Mouse (Mus musculus): Measurements from ENCODE around the gene Ncaph. TPM values are rescaled to one million over a fixed set of nuclear protein-coding genes. Genes with fewer than 3 reads are reported as not detected.
"Not testable (repeated sequence)": the region's sequence is repeated elsewhere in the genome, so short reads cannot be mapped to it uniquely, and the experiment has no call there.

Gene Ncaph
- polyA plus RNA-seq, 1 experiment from 2014 or later: 83.7 TPM

GRCm38 (mm10) chr2:127079066-127079465 is 54.7 kb downstream of the Ncaph start:
- DNase-seq (ENCODE audit: low spot score); H3K4me1 ChIP-seq (replicated peaks); H3K36me3 ChIP-seq; H3K9me3 ChIP-seq; H3K4me3 ChIP-seq; H3K27me3 ChIP-seq (ENCODE audit: insufficient read depth, poor library complexity, severe bottlenecking); H3K27ac ChIP-seq: not testable (repeated sequence)
- WGBS: 70% methylated on average over 2 of the region's 2 CpGs

- no peak for DNase-seq (ENCODE audit: low spot score)
- Histone ChIP-seq H3K4me3 (no peak overlapping the region), H3K27me3 (ENCODE audit: insufficient read depth, poor library complexity, severe bottlenecking) (no peaks in the 10 kb centered on the region), H3K36me3 (0 out of 2 replicates have a peak, but pooled peaks cover 4% of the 10 kb centered on the region), H3K9me3 (no peaks in the 10 kb centered on the region), H3K4me1 (replicated peaks) (no peaks in the 10 kb centered on the region), H3K27ac (no peak overlapping the region)
- WGBS: 75% methylated on average over 9 of the region's 9 CpGs
Observed at GRCm38 (mm10) chr2:127077611-127078010, 56.1 kb downstream of the Ncaph start.

DNA sequence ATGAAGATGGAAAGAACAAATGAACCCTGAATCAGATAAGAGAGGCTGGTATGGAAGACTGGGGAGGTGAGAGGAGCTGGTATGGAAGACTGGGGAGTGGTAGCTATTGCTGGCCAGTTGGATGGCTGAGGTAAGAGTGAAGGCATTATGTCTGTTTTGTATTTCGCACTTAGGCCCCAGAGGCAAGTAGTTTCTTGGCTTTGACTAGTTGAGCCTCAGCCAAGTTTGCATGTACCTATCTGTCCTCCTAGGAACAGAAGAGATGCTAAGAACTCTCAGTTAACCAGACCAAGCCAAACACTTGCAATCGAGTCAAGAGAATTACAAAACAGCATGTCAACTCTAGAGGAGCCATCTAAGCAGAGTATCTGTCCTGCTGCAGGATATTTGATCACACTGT is 59.6 kb downstream of the Ncaph start:
- Histone ChIP-seq H3K36me3 (no peaks in the 10 kb centered on the region), H3K27me3 (ENCODE audit: insufficient read depth, poor library complexity, severe bottlenecking) (no peaks in the 10 kb centered on the region), H3K4me3 (no peak overlapping the region), H3K9me3 (no peaks in the 10 kb centered on the region), H3K4me1 (replicated peaks) (peaks cover 13% of the 10 kb centered on the region), H3K27ac (no peak overlapping the region)
- no peak for DNase-seq (ENCODE audit: low spot score)
- WGBS: 90% methylated on average over 2 of the region's 2 CpGs

GRCm38 (mm10) chr2:127070879-127071278 is 62.9 kb downstream of the Ncaph start:
- H3K4me3 ChIP-seq: peak overlapping the region; percentile 68
- 13% methylated on average over 9 of the region's 9 CpGs for WGBS
- no peak for DNase-seq (ENCODE audit: low spot score)
- no peaks in the 10 kb centered on the region for H3K27me3 ChIP-seq (ENCODE audit: insufficient read depth, poor library complexity, severe bottlenecking)
- peak overlapping the region; percentile 91 for H3K27ac ChIP-seq
- H3K36me3 ChIP-seq: peaks cover 14% of the 10 kb centered on the region
- H3K9me3 ChIP-seq: no peaks in the 10 kb centered on the region
- peaks cover 13% of the 10 kb centered on the region for H3K4me1 ChIP-seq (replicated peaks)

- no peaks in the 10 kb centered on the region for H3K9me3 ChIP-seq
- peak within 1 kb of the TSS; percentile 68 for H3K4me3 ChIP-seq
- H3K27me3 ChIP-seq (ENCODE audit: insufficient read depth, poor library complexity, severe bottlenecking): no peaks in the 10 kb centered on the region
- peak; percentile 92 for DNase-seq (ENCODE audit: low spot score)
- under 1% methylated on average over 32 of the region's 32 CpGs for WGBS
- H3K36me3 ChIP-seq: peaks cover 18% of the 10 kb centered on the region
- H3K27ac ChIP-seq: peak within 1 kb of the TSS; percentile 91
- H3K4me1 ChIP-seq (replicated peaks): peaks cover 13% of the 10 kb centered on the region
Observed at GRCm38 (mm10) chr2:127070435-127070841, 63.3 kb downstream of the Ncaph start, which contains the start of gene Blvra. Blvra (plus strand) TSS chr2:127070665.

- Histone ChIP-seq H3K27ac (peak overlapping the region; percentile 91), H3K36me3 (peaks cover 18% of the 10 kb centered on the region), H3K27me3 (ENCODE audit: insufficient read depth, poor library complexity, severe bottlenecking) (no peaks in the 10 kb centered on the region), H3K4me3 (peak overlapping the region; percentile 68), H3K9me3 (no peaks in the 10 kb centered on the region), H3K4me1 (replicated peaks) (peaks cover 13% of the 10 kb centered on the region)
- no peak for DNase-seq (ENCODE audit: low spot score)
- 19% methylated on average over 11 of the region's 11 CpGs for WGBS
Observed at GRCm38 (mm10) chr2:127069781-127070434, 63.8 kb downstream of the Ncaph start.

GRCm38 (mm10) chr2:127068806-127069205 is 64.9 kb downstream of the Ncaph start:
- H3K27ac ChIP-seq: no peak overlapping the region
- H3K4me3 ChIP-seq: no peak overlapping the region
- H3K9me3 ChIP-seq: no peaks in the 10 kb centered on the region
- WGBS: 78% methylated on average over 7 of the region's 7 CpGs
- H3K27me3 ChIP-seq (ENCODE audit: insufficient read depth, poor library complexity, severe bottlenecking): no peaks in the 10 kb centered on the region
- DNase-seq (ENCODE audit: low spot score): no peak
- peaks cover 18% of the 10 kb centered on the region for H3K36me3 ChIP-seq
- peaks cover 13% of the 10 kb centered on the region for H3K4me1 ChIP-seq (replicated peaks)

DNA sequence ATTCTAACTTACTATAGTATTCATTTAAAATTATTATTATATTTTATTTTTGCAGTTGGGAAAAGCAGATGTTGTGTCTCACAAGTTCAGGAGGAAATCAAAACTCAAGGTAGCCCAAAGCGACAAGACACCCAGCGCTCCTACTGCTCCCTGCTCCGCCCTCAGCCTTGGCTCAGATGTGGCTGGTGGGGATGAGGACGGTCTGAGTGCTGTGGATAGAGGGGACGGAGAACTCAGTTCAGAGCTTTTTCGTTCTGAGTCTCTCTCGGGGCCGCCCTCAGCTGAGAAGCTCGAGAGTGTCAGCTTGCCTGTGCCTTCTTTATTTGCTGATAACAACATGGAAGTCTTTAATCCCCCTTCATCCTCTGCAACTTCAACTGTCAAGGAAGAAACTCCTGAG is 72.3 kb downstream of the Ncaph start:
- no peak overlapping the region for H3K27ac ChIP-seq
- no peaks in the 10 kb centered on the region for H3K9me3 ChIP-seq
- H3K36me3 ChIP-seq: peaks cover 70% of the 10 kb centered on the region
- WGBS: 96% methylated on average over 9 of the region's 9 CpGs
- DNase-seq (ENCODE audit: low spot score): no peak
- no peaks in the 10 kb centered on the region for H3K4me1 ChIP-seq (replicated peaks)
- no peaks in the 10 kb centered on the region for H3K27me3 ChIP-seq (ENCODE audit: insufficient read depth, poor library complexity, severe bottlenecking)
- no peak overlapping the region for H3K4me3 ChIP-seq

Other genes with a start within 250 kb of the Ncaph start
- gene Sppl2a, start 200.7 kb downstream of the Ncaph start, polyA plus RNA-seq (2016; fragmentation: Nextera tagmentation; extraction: Ambion mirVana): 29.3 and 30.9 TPM in 2 replicates
- 12.5 and 13.1 TPM in 2 replicates for gene Ap4e1, start 125.2 kb downstream of the Ncaph start, polyA plus RNA-seq (2016; fragmentation: Nextera tagmentation; extraction: Ambion mirVana)
- 20.1 and 20.3 TPM in 2 replicates for gene Blvra, start 63.3 kb downstream of the Ncaph start, polyA plus RNA-seq (2016; fragmentation: Nextera tagmentation; extraction: Ambion mirVana)
- gene Itpripl1, start 9.5 kb upstream of the Ncaph start, polyA plus RNA-seq (2016; fragmentation: Nextera tagmentation; extraction: Ambion mirVana): 12.6 and 14.1 TPM in 2 replicates
- gene 1810024B03Rik, start 74.3 kb upstream of the Ncaph start, polyA plus RNA-seq (2016; fragmentation: Nextera tagmentation; extraction: Ambion mirVana): 2.5 and 2.6 TPM in 2 replicates
- 85.7 and 96.5 TPM in 2 replicates for gene Snrnp200, start 74.4 kb upstream of the Ncaph start, polyA plus RNA-seq (2016; fragmentation: Nextera tagmentation; extraction: Ambion mirVana)
- gene Ciao1, start 113.9 kb upstream of the Ncaph start, polyA plus RNA-seq (2016; fragmentation: Nextera tagmentation; extraction: Ambion mirVana): 53.2 and 55.4 TPM in 2 replicates
- gene Tmem127, start 114.0 kb upstream of the Ncaph start, polyA plus RNA-seq (2016; fragmentation: Nextera tagmentation; extraction: Ambion mirVana): 26.5 and 27.3 TPM in 2 replicates
- gene Stard7, start 136.3 kb upstream of the Ncaph start, polyA plus RNA-seq (2016; fragmentation: Nextera tagmentation; extraction: Ambion mirVana): 73.6 and 78.7 TPM in 2 replicates
- 5.2 and 5.7 TPM in 2 replicates for gene Dusp2, start 202.2 kb upstream of the Ncaph start, polyA plus RNA-seq (2016; fragmentation: Nextera tagmentation; extraction: Ambion mirVana)
- not detected in 2 replicates for gene Astl, start 204.7 kb upstream of the Ncaph start, polyA plus RNA-seq (2016; fragmentation: Nextera tagmentation; extraction: Ambion mirVana)
- gene Adra2b, start 229.3 kb upstream of the Ncaph start, polyA plus RNA-seq (2016; fragmentation: Nextera tagmentation; extraction: Ambion mirVana): 2.3 and 3.0 TPM in 2 replicates